Mouse (Mus musculus) spleen, adult 2 months (tissue): ENCODE measurements at regions not wholly inside any gene's neighbourhood (a gene's known extent, or its start where the extent isn't known, plus 50 kb on each side); places are given as distances from the start of the nearest gene placed in this dataset.

Experiments
- DNase-seq, 2 experiments: peaks; one replicate each; pipeline versions ENCODE4 v3.0.0 to v3.0.0-alpha.2; 2012 to 2021; ENCODE audit warnings: low spot score in 2 of 2, low read depth in 1 of 2
- H3K27ac ChIP-seq: fragments of 200-500 bp; 2 replicates; pipeline ENCODE4 v1.5.1; 2012; ENCODE audit warnings: low read length, inconsistent platforms; ENCODE audit not compliant: insufficient read depth
- H3K27me3 ChIP-seq: fragments of 200-500 bp; 2 replicates; pipeline ENCODE4 v1.6.1; 2012; ENCODE audit warnings: mild to moderate bottlenecking, moderate library complexity, low read length, inconsistent platforms; ENCODE audit not compliant: control insufficient read depth, insufficient read depth
- H3K36me3 ChIP-seq: fragments of 200-500 bp; 2 replicates; pipeline ENCODE4 v1.6.1; 2012; ENCODE audit warnings: mild to moderate bottlenecking, low read length, inconsistent platforms; ENCODE audit not compliant: control insufficient read depth, insufficient read depth
- H3K4me1 ChIP-seq: fragments of 200-500 bp; 2 replicates; pipeline ENCODE4 v1.6.1; 2011; ENCODE audit warnings: inconsistent platforms; ENCODE audit not compliant: control insufficient read depth, insufficient read depth, insufficient read length
- H3K4me3 ChIP-seq: fragments of 200-500 bp; 2 replicates; pipeline ENCODE4 v1.5.1; 2011; ENCODE audit warnings: mild to moderate bottlenecking, inconsistent platforms; ENCODE audit not compliant: insufficient read depth, insufficient read length; ENCODE audit errors: extremely low read depth
- CTCF ChIP-seq: fragments of 200-500 bp; IDR thresholded peaks from 2 replicates; pipeline ENCODE4 v1.5.1; 2011; ENCODE audit warnings: mild to moderate bottlenecking, inconsistent platforms; ENCODE audit not compliant: insufficient read depth, insufficient read length, insufficient replicate concordance; ENCODE audit errors: extremely low read depth
- POLR2A ChIP-seq: fragments of 200-500 bp; IDR thresholded peaks from 2 replicates; pipeline ENCODE4 v1.6.1; 2011; ENCODE audit warnings: low read depth, low read length, inconsistent platforms
- WGBS: fragments of 180-500 bp; shearing (Covaris S2); methylation state at CpG from one replicate; pipeline ENCODE4 v1.1.7; 2018; 5-methylcytosine and 5-hydroxymethylcytosine counted together

DNA sequence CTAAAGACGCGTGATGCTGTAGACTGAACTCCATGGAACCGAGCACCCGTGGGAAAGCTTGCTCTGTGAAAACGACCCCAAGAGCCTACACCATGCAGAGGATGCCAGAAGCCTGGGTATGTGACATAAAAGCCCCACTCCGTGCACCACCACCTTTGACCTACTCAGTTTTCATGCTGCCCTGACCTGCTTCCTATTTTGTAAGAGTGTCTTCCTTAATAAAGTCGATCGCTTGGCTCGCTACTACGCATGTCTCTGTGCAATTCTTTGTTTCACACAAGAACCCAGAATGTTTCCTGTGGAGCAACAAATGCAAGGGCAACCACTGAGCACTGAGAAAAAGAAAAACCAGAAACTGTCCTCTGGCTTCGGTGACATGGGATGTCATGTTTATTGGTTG lies 60.5 kb downstream of the Sec61b start:
- WGBS, result 92% methylated on average over 11 of the region's 11 CpGs
- H3K4me3 ChIP-seq, result no peak overlapping the region
- H3K27ac ChIP-seq, result no peak overlapping the region
- H3K27me3 ChIP-seq, result no peaks in the 10 kb centered on the region
- TF ChIP-seq POLR2A, result no peak
- TF ChIP-seq CTCF, result no peak
- no peaks in the 10 kb centered on the region for H3K36me3 ChIP-seq
- H3K4me1 ChIP-seq, result no peaks in the 10 kb centered on the region
- no peak for DNase-seq

- Histone ChIP-seq H3K4me1 (no peaks in the 10 kb centered on the region), H3K4me3 (no peak overlapping the region), H3K36me3 (no peaks in the 10 kb centered on the region), H3K27me3 (no peaks in the 10 kb centered on the region), H3K27ac (no peak overlapping the region)
- WGBS, result 21% methylated on average over 3 of the region's 3 CpGs
- no peak for DNase-seq
- TF ChIP-seq CTCF, result no peak
- no peak for TF ChIP-seq POLR2A
Observed at GRCm38 (mm10) chr4:47567694-47568093, 93.2 kb downstream of the Sec61b start.

GRCm38 (mm10) chr4:47570846-47571245 lies 96.4 kb downstream of the Sec61b start:
- H3K4me3 ChIP-seq, result no peak overlapping the region
- no peak for TF ChIP-seq CTCF
- no peak for TF ChIP-seq POLR2A
- no peaks in the 10 kb centered on the region for H3K36me3 ChIP-seq
- DNase-seq, result no peak
- H3K4me1 ChIP-seq, result no peaks in the 10 kb centered on the region
- H3K27me3 ChIP-seq, result 0 out of 2 replicates have a peak, but pooled peaks cover 1% of the 10 kb centered on the region
- 90% methylated on average over 5 of the region's 5 CpGs for WGBS
- no peak overlapping the region for H3K27ac ChIP-seq

DNA sequence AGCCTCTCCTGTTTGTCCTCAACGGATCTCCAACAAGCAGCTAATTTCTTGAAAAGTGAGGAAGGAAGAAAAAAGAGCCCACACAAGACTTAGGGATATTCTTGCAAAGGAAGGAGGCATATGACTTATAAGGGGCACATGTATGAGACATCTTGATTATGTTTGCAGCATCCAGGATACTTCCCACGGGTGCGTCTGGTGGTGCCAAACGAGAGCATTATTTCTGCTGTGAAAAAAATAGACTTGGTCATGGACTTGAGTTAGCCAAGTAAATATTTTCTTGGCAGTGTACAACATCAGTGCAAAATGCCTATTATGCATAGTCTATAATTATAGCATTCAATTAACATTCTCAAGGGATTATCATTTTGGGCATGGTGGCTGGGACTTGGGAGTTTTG lies 101.6 kb downstream of the Sec61b start:
- no peaks in the 10 kb centered on the region for H3K36me3 ChIP-seq
- H3K27ac ChIP-seq, result no peak overlapping the region
- 0 out of 2 replicates have a peak, but pooled peaks cover 1% of the 10 kb centered on the region for H3K27me3 ChIP-seq
- H3K4me1 ChIP-seq, result no peaks in the 10 kb centered on the region
- 85% methylated on average over 4 of the region's 4 CpGs for WGBS
- no peak for DNase-seq
- H3K4me3 ChIP-seq, result no peak overlapping the region
- TF ChIP-seq CTCF (no peak), POLR2A (no peak)

DNA sequence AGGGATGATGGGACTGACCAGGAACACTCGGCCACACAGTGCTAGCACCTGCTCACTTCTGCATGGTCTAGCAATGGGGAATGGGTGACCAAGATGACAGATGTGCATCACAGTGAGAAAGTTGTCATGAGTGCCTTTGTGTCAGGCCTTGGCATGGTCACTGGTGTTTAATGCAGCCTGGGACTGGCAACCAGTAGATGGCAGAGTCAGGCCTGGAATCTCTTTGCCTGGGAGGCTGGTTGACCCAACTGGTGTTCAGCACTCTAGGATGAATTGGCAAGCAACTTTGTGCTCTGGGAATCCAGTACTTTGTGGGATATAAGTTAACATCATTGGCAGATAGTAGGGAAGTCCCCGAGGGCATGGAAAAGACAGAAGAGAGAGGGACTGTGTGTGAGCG lies 103.0 kb downstream of the Sec61b start:
- TF ChIP-seq CTCF (no peak), POLR2A (no peak)
- DNase-seq, result no peak
- 0 out of 2 replicates have a peak, but pooled peaks cover 1% of the 10 kb centered on the region for H3K27me3 ChIP-seq
- no peaks in the 10 kb centered on the region for H3K4me1 ChIP-seq
- WGBS, result 91% methylated on average over 3 of the region's 3 CpGs
- H3K4me3 ChIP-seq, result no peak overlapping the region
- no peak overlapping the region for H3K27ac ChIP-seq
- no peaks in the 10 kb centered on the region for H3K36me3 ChIP-seq

GRCm38 (mm10) chr4:47578637-47579036 lies 104.2 kb downstream of the Sec61b start:
- WGBS, result 89% methylated on average over 10 of the region's 10 CpGs
- no peaks in the 10 kb centered on the region for H3K36me3 ChIP-seq

GRCm38 (mm10) chr4:47580556-47580955 lies 106.1 kb downstream of the Sec61b start:
- WGBS, result 76% methylated on average over 5 of the region's 5 CpGs
- H3K4me1 ChIP-seq, result no peaks in the 10 kb centered on the region
- H3K4me3 ChIP-seq, result no peak overlapping the region
- no peak for DNase-seq
- no peaks in the 10 kb centered on the region for H3K27me3 ChIP-seq
- no peaks in the 10 kb centered on the region for H3K36me3 ChIP-seq
- no peak for TF ChIP-seq CTCF
- TF ChIP-seq POLR2A, result no peak
- no peak overlapping the region for H3K27ac ChIP-seq

More at GRCm38 (mm10) chr4:47578637-47579036, 104.2 kb downstream of the Sec61b start:
- TF ChIP-seq CTCF (no peak), POLR2A (no peak)
- H3K4me3 ChIP-seq, result no peak overlapping the region
- no peaks in the 10 kb centered on the region for H3K27me3 ChIP-seq
- no peaks in the 10 kb centered on the region for H3K4me1 ChIP-seq
- DNase-seq, result no peak
- H3K27ac ChIP-seq, result no peak overlapping the region

GRCm38 (mm10) chr4:47587256-47587655 lies 112.8 kb downstream of the Sec61b start:
- TF ChIP-seq POLR2A (no peak), CTCF (no peak)
- WGBS, result 33% methylated on average over 5 of the region's 5 CpGs
- Histone ChIP-seq H3K27ac (no peak overlapping the region), H3K27me3 (no peaks in the 10 kb centered on the region), H3K4me3 (no peak overlapping the region), H3K36me3 (no peaks in the 10 kb centered on the region), H3K4me1 (no peaks in the 10 kb centered on the region; the same call in 1 of the 2 replicates)
- no peak for DNase-seq
